ENCODE assay signal across 9 mouse cellular contexts in genomic region chr14:122876163-122876562, GRCm38 (mm10). TPM values are rescaled to one million over a fixed set of nuclear protein-coding genes. Genes with fewer than 3 reads are reported as not detected.
DNase-seq lines count a peak whose midpoint lies in the region; ATAC-seq and TF ChIP-seq lines count a peak whose summit lies in the region.
"Had no signal": no experiment of that assay in that cellular context is flagged by ENCODE, and none has a peak within 500 bp of the region (broad histone marks: within the 10 kb centered on the region; RNA-seq: fewer than 3 reads in every experiment).

No protein-coding gene starts in this region.

- no peak for TF ChIP-seq EP300 in liver, embryonic 14.5 days (IDR thresholded peaks at IDR 0.05; ENCODE audit: low read depth)

- no peaks in the 10 kb centered on the region for H3K4me1 ChIP-seq in E14TG2a.4 (replicated peaks; ENCODE audit: low read depth, low read length)
- H3K4me1 ChIP-seq in forebrain, embryonic 10.5 days: peaks cover 55% of the 10 kb centered on the region
- H3K4me1 ChIP-seq in heart, embryonic 15.5 days (replicated peaks): peaks cover 24% of the 10 kb centered on the region
- H3K4me1 ChIP-seq in liver, embryonic 14.5 days (replicated peaks; ENCODE audit: control insufficient read depth in 2 of 2, insufficient read depth in 2 of 2, low read length in 1 of 2): no peaks in the 10 kb centered on the region
- peaks cover 11% of the 10 kb centered on the region; the same call in 1 of the 2 replicates for H3K4me1 ChIP-seq in neural tube, embryonic 14.5 days (ENCODE audit: control insufficient read depth, insufficient read depth, low read length)

- WGBS in forebrain, embryonic 10.5 days: 1% methylated on average over 6 of the region's 6 CpGs
- WGBS in heart, embryonic 15.5 days: 2% methylated on average over 6 of the region's 6 CpGs
- 3% methylated on average over 6 of the region's 6 CpGs for WGBS in liver, embryonic 14.5 days (ENCODE audit: insufficient replicate concordance)
- 2% methylated on average over 6 of the region's 6 CpGs for WGBS in neural tube, embryonic 14.5 days

- H3K27me3 ChIP-seq in E14TG2a.4 (ENCODE audit: insufficient read depth, low read length): no peaks in the 10 kb centered on the region
- H3K27me3 ChIP-seq in forebrain, embryonic 10.5 days (ENCODE audit: poor library complexity, severe bottlenecking): peaks cover 16% of the 10 kb centered on the region
- H3K27me3 ChIP-seq in heart, embryonic 15.5 days: no peaks in the 10 kb centered on the region
- no peaks in the 10 kb centered on the region for H3K27me3 ChIP-seq in liver, embryonic 14.5 days (ENCODE audit: control insufficient read depth, insufficient read depth, low read length)
- no peaks in the 10 kb centered on the region; the same call in 1 of the 2 replicates for H3K27me3 ChIP-seq in neural tube, embryonic 14.5 days (ENCODE audit: control insufficient read depth, insufficient read depth, low read length)

- peak; percentile 84 for TF ChIP-seq CTCF in E14TG2a.4 (conservative IDR thresholded peaks at IDR 0.05; ENCODE audit: low read length)
- peak; percentile 87 for TF ChIP-seq CTCF in liver, embryonic 14.5 days (IDR thresholded peaks at IDR 0.05; ENCODE audit: low read depth)

- ATAC-seq in heart, embryonic 15.5 days (replicated peaks; ENCODE audit: insufficient number of reproducible peaks, insufficient read depth, low FRiP score, low read depth): peak; percentile 72
- ATAC-seq in liver, embryonic 14.5 days (ENCODE audit: insufficient read depth): 0 out of 2 replicates have a peak, but pooled peaks have one; percentile 48
- ATAC-seq in neural tube, embryonic 14.5 days (ENCODE audit: low read depth): peak; percentile 94

- no peaks in the 10 kb centered on the region for H3K9me3 ChIP-seq in E14TG2a.4 (ENCODE audit: low read length)
- no peaks in the 10 kb centered on the region for H3K9me3 ChIP-seq in forebrain, embryonic 10.5 days
- no peaks in the 10 kb centered on the region for H3K9me3 ChIP-seq in heart, embryonic 15.5 days (replicated peaks)
- no peaks in the 10 kb centered on the region for H3K9me3 ChIP-seq in liver, embryonic 14.5 days (ENCODE audit: control insufficient read depth, low read length)
- H3K9me3 ChIP-seq in neural tube, embryonic 14.5 days (ENCODE audit: control insufficient read depth, low read length): no peaks in the 10 kb centered on the region

- no peak overlapping the region for H3K4me2 ChIP-seq in heart, embryonic 15.5 days
- no peak overlapping the region for H3K4me2 ChIP-seq in liver, embryonic 14.5 days (ENCODE audit: low read depth)
- H3K4me2 ChIP-seq in neural tube, embryonic 14.5 days (ENCODE audit: low read depth, low read length): no peak overlapping the region

- H3K4me3 ChIP-seq in E14TG2a.4 (replicated peaks; ENCODE audit: low read length): no peak overlapping the region
- no peak overlapping the region for H3K4me3 ChIP-seq in forebrain, embryonic 10.5 days
- no peak overlapping the region for H3K4me3 ChIP-seq in heart, embryonic 15.5 days
- H3K4me3 ChIP-seq in liver, embryonic 14.5 days (ENCODE audit: insufficient read depth in 1 of 2, low read depth in 2 of 2, low read length in 2 of 2): no peak overlapping the region
- no peak overlapping the region for H3K4me3 ChIP-seq in neural tube, embryonic 14.5 days (ENCODE audit: low read depth, low read length)

- peak; percentile 76 for DNase-seq in brain, embryonic 18.5 days (ENCODE audit: low read depth, low spot score)
- DNase-seq in forebrain, embryonic 10.5 days (ENCODE audit: extremely low spot score, low spot score): peak; percentile 76
- peak; percentile 86 for DNase-seq in kidney, postnatal 10 days
- peak in 2 of 3 experiments; percentile 3 to 25 for DNase-seq in liver, embryonic 14.5 days (ENCODE audit: low read depth in 3 of 3, low spot score in 3 of 3)
- DNase-seq in telencephalon, adult 2 months (ENCODE audit: low read depth, low spot score): peak; percentile 57

- H3K27ac ChIP-seq in forebrain, embryonic 10.5 days: peak overlapping the region; percentile 78
- H3K27ac ChIP-seq in heart, embryonic 15.5 days: no peak overlapping the region
- no peak overlapping the region for H3K27ac ChIP-seq in liver, embryonic 14.5 days
- no peak overlapping the region for H3K27ac ChIP-seq in neural tube, embryonic 14.5 days (ENCODE audit: low read depth, low read length)
- H3K27ac ChIP-seq: macrophage had no signal

- H3K9ac ChIP-seq in heart, embryonic 15.5 days: no peak overlapping the region
- H3K9ac ChIP-seq in liver, embryonic 14.5 days (replicated peaks): no peak overlapping the region
- no peak overlapping the region for H3K9ac ChIP-seq in neural tube, embryonic 14.5 days (replicated peaks; ENCODE audit: low read depth, low read length)

- H3K36me3 ChIP-seq in E14TG2a.4 (ENCODE audit: insufficient read depth, low read length): no peaks in the 10 kb centered on the region
- no peaks in the 10 kb centered on the region for H3K36me3 ChIP-seq in forebrain, embryonic 10.5 days (replicated peaks)
- H3K36me3 ChIP-seq in heart, embryonic 15.5 days: no peaks in the 10 kb centered on the region
- no peaks in the 10 kb centered on the region for H3K36me3 ChIP-seq in liver, embryonic 14.5 days (replicated peaks; ENCODE audit: control insufficient read depth, insufficient read depth, low read depth)
- H3K36me3 ChIP-seq in neural tube, embryonic 14.5 days (ENCODE audit: control insufficient read depth, insufficient read depth, low read length): no peaks in the 10 kb centered on the region

RNA-seq across cellular contexts. Expression of gene Ggact, which starts 37.4 kb away (rescaled TPM):
- polyA plus RNA-seq in forebrain, embryonic 10.5 days (2016; fragmentation: Nextera tagmentation; extraction: Ambion mirVana): 5.9 and 7.4 TPM in 2 replicates
- 13.0 and 15.0 TPM in 2 replicates for polyA plus RNA-seq in heart, embryonic 15.5 days (2015; fragmentation: Nextera tagmentation; extraction: Ambion mirVana)
- polyA plus RNA-seq in liver, embryonic 14.5 days (2012; rRNA removed): 12.4 and 13.1 TPM in 2 replicates
- polyA plus RNA-seq in liver, embryonic 14.5 days (2014; fragmentation: Nextera tagmentation; extraction: Ambion mirVana): 14.7 and 16.0 TPM in 2 replicates
- 8.2 and 10.4 TPM in 2 replicates for polyA plus RNA-seq in neural tube, embryonic 14.5 days (2014; fragmentation: Nextera tagmentation; extraction: Ambion mirVana)

Comparison
In these comparisons a context has a peak if more than half of its experiments do, and no peak if none do; other contexts are left out.
1. DNase-seq: peak in every context shown above with its lines; median percentile 86 in kidney, postnatal 10 days; 76 in brain, embryonic 18.5 days; 76 in forebrain, embryonic 10.5 days; 57 in telencephalon, adult 2 months; 14 in liver, embryonic 14.5 days.